8 mouse cellular contexts compared by ENCODE assay signal in the genomic region with DNA sequence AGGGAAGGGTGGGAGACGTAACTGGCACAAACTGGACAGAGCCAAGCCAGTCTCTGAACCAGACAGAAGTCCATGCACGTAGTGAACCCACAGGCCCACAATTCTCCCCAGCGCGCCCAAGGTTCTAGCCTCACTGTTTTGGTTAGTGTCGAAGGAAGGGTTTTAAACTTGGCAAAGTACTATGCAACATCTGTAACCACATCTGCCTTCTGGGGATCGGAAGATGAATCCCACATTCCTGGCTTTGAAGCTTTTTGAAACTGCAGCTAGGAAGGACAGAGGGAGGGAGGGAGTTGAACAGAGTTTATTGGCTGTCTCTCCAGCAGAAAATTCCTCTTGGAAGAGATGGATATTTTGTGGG. TPM values are rescaled to one million over a fixed set of nuclear protein-coding genes. Genes with fewer than 3 reads are reported as not detected.
DNase-seq lines count a peak whose midpoint lies in the region; ATAC-seq and TF ChIP-seq lines count a peak whose summit lies in the region.

No protein-coding gene starts in this region.

- H3K4me3 ChIP-seq in kidney, adult 2 months (ENCODE audit: insufficient read depth, low read depth, low read length): peak overlapping the region; percentile 90
- H3K4me3 ChIP-seq in forebrain, embryonic 13.5 days: peak overlapping the region; percentile 89
- H3K4me3 ChIP-seq in kidney, embryonic 15.5 days (replicated peaks): peak overlapping the region; percentile 91
- H3K4me3 ChIP-seq in myocyte: peak overlapping the region; percentile 63

- no peaks in the 10 kb centered on the region for H3K9me3 ChIP-seq in forebrain, embryonic 13.5 days (replicated peaks)
- H3K9me3 ChIP-seq in kidney, embryonic 15.5 days (replicated peaks): no peaks in the 10 kb centered on the region

- WGBS in kidney, adult 2 months: 9% methylated on average over 6 of the region's 6 CpGs
- WGBS in forebrain, embryonic 13.5 days: 2% methylated on average over 6 of the region's 6 CpGs
- 4% methylated on average over 6 of the region's 6 CpGs for WGBS in kidney, embryonic 15.5 days

- H3K27ac ChIP-seq in kidney, adult 2 months (ENCODE audit: insufficient read depth, low read depth, low read length): peak overlapping the region; percentile 71
- H3K27ac ChIP-seq in forebrain, embryonic 13.5 days: peak overlapping the region; percentile 97; the same call in 1 of the 2 replicates
- peak overlapping the region; percentile 98 for H3K27ac ChIP-seq in kidney, embryonic 15.5 days

- no peaks in the 10 kb centered on the region for H3K36me3 ChIP-seq in kidney, adult 2 months (ENCODE audit: control insufficient read depth, insufficient read depth, low read length)
- H3K36me3 ChIP-seq in forebrain, embryonic 13.5 days (ENCODE audit: poor library complexity, severe bottlenecking): no peaks in the 10 kb centered on the region
- no peaks in the 10 kb centered on the region for H3K36me3 ChIP-seq in kidney, embryonic 15.5 days
- no peaks in the 10 kb centered on the region for H3K36me3 ChIP-seq in myocyte (ENCODE audit: control insufficient read depth, insufficient read depth)

- no peak for TF ChIP-seq CTCF in kidney, adult 2 months (conservative IDR thresholded peaks at IDR 0.05; ENCODE audit: insufficient read depth, insufficient read length, low read depth, low read length)

- no peak for ATAC-seq in forebrain, embryonic 13.5 days
- no peak for ATAC-seq in kidney, embryonic 15.5 days (replicated peaks; ENCODE audit: low FRiP score)
- no peak for ATAC-seq in granulocyte monocyte progenitor cell, adult 5-6 weeks (replicated peaks; ENCODE audit: poor library complexity, severe bottlenecking)

- no peaks in the 10 kb centered on the region for H3K27me3 ChIP-seq in kidney, adult 2 months (replicated peaks; ENCODE audit: control insufficient read depth, insufficient read depth, low read length)
- no peaks in the 10 kb centered on the region for H3K27me3 ChIP-seq in forebrain, embryonic 13.5 days
- H3K27me3 ChIP-seq in kidney, embryonic 15.5 days: no peaks in the 10 kb centered on the region
- no peaks in the 10 kb centered on the region for H3K27me3 ChIP-seq in myocyte (ENCODE audit: control insufficient read depth, insufficient read depth, insufficient read length)

- H3K9ac ChIP-seq in forebrain, embryonic 13.5 days: peak overlapping the region; percentile 95
- H3K9ac ChIP-seq in kidney, embryonic 15.5 days: peak overlapping the region; percentile 87

- DNase-seq in kidney, adult 2 months: peak; percentile 30
- DNase-seq in kidney, adult 11 months: no peak
- peak; percentile 48 for DNase-seq in adipocyte (ENCODE audit: low spot score)
- no peak for DNase-seq in spleen, postnatal 10 days (ENCODE audit: low spot score in 2 of 2)

- TF ChIP-seq POLR2A in kidney, adult 2 months (IDR thresholded peaks at IDR 0.05; ENCODE audit: low read depth, low read length): no peak
- no peak for TF ChIP-seq POLR2A in myocyte (IDR thresholded peaks at IDR 0.05; ENCODE audit: insufficient read length, low read depth)

- peaks cover 21% of the 10 kb centered on the region for H3K4me1 ChIP-seq in kidney, adult 2 months (ENCODE audit: control insufficient read depth, insufficient read depth, low read length)
- H3K4me1 ChIP-seq in forebrain, embryonic 13.5 days: peaks cover 41% of the 10 kb centered on the region
- H3K4me1 ChIP-seq in kidney, embryonic 15.5 days: peaks cover 56% of the 10 kb centered on the region

- peaks cover 75% of the 10 kb centered on the region for H3K79me2 ChIP-seq in myocyte (ENCODE audit: control insufficient read depth, insufficient read depth)

- peak overlapping the region; percentile 84 for H3ac ChIP-seq in myocyte (ENCODE audit: control insufficient read depth, insufficient read length)

- peak overlapping the region; percentile 74 for H3K4me2 ChIP-seq in forebrain, embryonic 13.5 days
- H3K4me2 ChIP-seq in kidney, embryonic 15.5 days: peak overlapping the region; percentile 68
- peak overlapping the region; percentile 96 for H3K4me2 ChIP-seq in myocyte (ENCODE audit: low read depth)

TF ChIP-seq in myocyte, 11 proteins besides CTCF, POLR2A, EP300 and RAD21:
- TF ChIP-seq TCF3 (IDR thresholded peaks at IDR 0.05; ENCODE audit: insufficient read length, low read depth) (no peak), CEBPB (IDR thresholded peaks at IDR 0.05; ENCODE audit: insufficient read depth, poor library complexity, severe bottlenecking) (no peak), SRF (IDR thresholded peaks at IDR 0.05; ENCODE audit: control insufficient read depth, insufficient read length, low read depth) (no peak), MAX (IDR thresholded peaks at IDR 0.05; ENCODE audit: low read depth) (no peak)

RNA-seq across cellular contexts. Expression of gene Acvr1, which starts 0.9 kb away (rescaled TPM):
- polyA plus RNA-seq in kidney, adult 2 months (2012; rRNA removed): 5.6 and 6.3 TPM in 2 replicates
- 4.5 and 4.6 TPM in 2 replicates for polyA plus RNA-seq in forebrain, embryonic 13.5 days (2015; fragmentation: Nextera tagmentation; extraction: Ambion mirVana)
- 5.2 and 5.7 TPM in 2 replicates for polyA plus RNA-seq in kidney, embryonic 15.5 days (2015; fragmentation: Nextera tagmentation; extraction: Ambion mirVana)
- 35.6 TPM for polyA plus RNA-seq in myocyte (2012; fragmentation: generic; extraction: Trizol)
- total RNA-seq in granulocyte monocyte progenitor cell, adult 5-6 weeks (2014; fragmentation: Nextera tagmentation): 2.9 and 3.9 TPM in 2 replicates
- 0.78 and 0.88 TPM in 2 replicates for total RNA-seq in granulocyte monocyte progenitor cell, adult 5-6 weeks (2017)

RNA-seq across cellular contexts. Expression of gene Upp2, which starts 1.1 kb away (rescaled TPM):
- 14.0 and 15.5 TPM in 2 replicates for polyA plus RNA-seq in kidney, adult 2 months (2012; rRNA removed)
- polyA plus RNA-seq in forebrain, embryonic 13.5 days (2015; fragmentation: Nextera tagmentation; extraction: Ambion mirVana): 9.0 and 9.3 TPM in 2 replicates
- polyA plus RNA-seq in kidney, embryonic 15.5 days (2015; fragmentation: Nextera tagmentation; extraction: Ambion mirVana): 7.7 and 7.8 TPM in 2 replicates
- polyA plus RNA-seq in myocyte (2012; fragmentation: generic; extraction: Trizol): 8.3 TPM
- total RNA-seq in granulocyte monocyte progenitor cell, adult 5-6 weeks (2014; fragmentation: Nextera tagmentation): 0.09 TPM in 1 of 2 replicates, not detected in the other
- not detected in 2 replicates for total RNA-seq in granulocyte monocyte progenitor cell, adult 5-6 weeks (2017)

Comparison
In these comparisons a context has a peak if more than half of its experiments do, and no peak if none do; other contexts are left out.
1. DNase-seq: peak in kidney, adult 2 months (single experiment) and adipocyte (single experiment); none in kidney, adult 11 months (single experiment) and spleen, postnatal 10 days (0 of 2).
2. Peak in every context shown above with its lines, with median percentiles within 50 percentile points of each other: H3K27ac ChIP-seq, H3K4me3 ChIP-seq and H3K4me2 ChIP-seq.